Mouse (Mus musculus): ENCODE results near the gene Ccdc92b.
"Not testable (repeated sequence)": the region's sequence is repeated elsewhere in the genome, so short reads cannot be mapped to it uniquely, and the experiment has no call there.

The Ccdc92b gene

GRCm38 (mm10) chr11:74619201-74619955 lies at the start of gene Ccdc92b:
Gene Ccdc92b (plus strand): TSS chr11:74619605.
- DNase-seq: peak; percentile 78

- DNase-seq: no peak
These were observed 49.7 kb upstream of the Ccdc92b start for GRCm38 (mm10) chr11:74569735-74570134.

- no peak for DNase-seq
These were observed 46.8 kb upstream of the Ccdc92b start for GRCm38 (mm10) chr11:74572459-74573061.

- DNase-seq: no peak
These were observed 44.5 kb upstream of the Ccdc92b start for GRCm38 (mm10) chr11:74574768-74575434.

GRCm38 (mm10) chr11:74575940-74576339 lies 43.5 kb upstream of the Ccdc92b start:
- no peak for DNase-seq

- DNase-seq: no peak
These were observed 42.3 kb upstream of the Ccdc92b start for GRCm38 (mm10) chr11:74577068-74577467.

GRCm38 (mm10) chr11:74581333-74581732 lies 38.1 kb upstream of the Ccdc92b start:
- not testable (repeated sequence) for DNase-seq

- no peak for DNase-seq
These were observed 36.9 kb upstream of the Ccdc92b start for GRCm38 (mm10) chr11:74582464-74582863.

GRCm38 (mm10) chr11:74583824-74584349 lies 35.5 kb upstream of the Ccdc92b start:
- no peak for DNase-seq

GRCm38 (mm10) chr11:74584946-74585723 lies 34.3 kb upstream of the Ccdc92b start:
- no peak for DNase-seq

GRCm38 (mm10) chr11:74586401-74586800 lies 33.0 kb upstream of the Ccdc92b start:
- DNase-seq: no peak

- DNase-seq: peak; percentile 74
These were observed 29.8 kb upstream of the Ccdc92b start for GRCm38 (mm10) chr11:74589401-74590238.

GRCm38 (mm10) chr11:74590239-74590596 lies 29.2 kb upstream of the Ccdc92b start:
- DNase-seq: no peak

- DNase-seq: peak; percentile 13
These were observed 28.7 kb upstream of the Ccdc92b start for GRCm38 (mm10) chr11:74590691-74591090.

GRCm38 (mm10) chr11:74592246-74592645 lies 27.2 kb upstream of the Ccdc92b start:
- DNase-seq: no peak

GRCm38 (mm10) chr11:74597283-74597989 lies 22.0 kb upstream of the Ccdc92b start:
- no peak for DNase-seq

- DNase-seq: no peak
These were observed 21.4 kb upstream of the Ccdc92b start for GRCm38 (mm10) chr11:74597990-74598337.

- DNase-seq: no peak
These were observed 17.1 kb upstream of the Ccdc92b start for GRCm38 (mm10) chr11:74602286-74602685.

GRCm38 (mm10) chr11:74610068-74610467 lies 9.3 kb upstream of the Ccdc92b start:
- no peak for DNase-seq

- peak; percentile 15 for DNase-seq
These were observed 8.7 kb upstream of the Ccdc92b start, which contains the start of gene Rap1gap2 for GRCm38 (mm10) chr11:74610545-74611176. Gene Rap1gap2 (minus strand): TSS chr11:74610915.

GRCm38 (mm10) chr11:74611437-74611836 lies 8.0 kb upstream of the Ccdc92b start:
- no peak for DNase-seq
